Mouse (Mus musculus): ENCODE data around the gene Gusb.

DNA sequence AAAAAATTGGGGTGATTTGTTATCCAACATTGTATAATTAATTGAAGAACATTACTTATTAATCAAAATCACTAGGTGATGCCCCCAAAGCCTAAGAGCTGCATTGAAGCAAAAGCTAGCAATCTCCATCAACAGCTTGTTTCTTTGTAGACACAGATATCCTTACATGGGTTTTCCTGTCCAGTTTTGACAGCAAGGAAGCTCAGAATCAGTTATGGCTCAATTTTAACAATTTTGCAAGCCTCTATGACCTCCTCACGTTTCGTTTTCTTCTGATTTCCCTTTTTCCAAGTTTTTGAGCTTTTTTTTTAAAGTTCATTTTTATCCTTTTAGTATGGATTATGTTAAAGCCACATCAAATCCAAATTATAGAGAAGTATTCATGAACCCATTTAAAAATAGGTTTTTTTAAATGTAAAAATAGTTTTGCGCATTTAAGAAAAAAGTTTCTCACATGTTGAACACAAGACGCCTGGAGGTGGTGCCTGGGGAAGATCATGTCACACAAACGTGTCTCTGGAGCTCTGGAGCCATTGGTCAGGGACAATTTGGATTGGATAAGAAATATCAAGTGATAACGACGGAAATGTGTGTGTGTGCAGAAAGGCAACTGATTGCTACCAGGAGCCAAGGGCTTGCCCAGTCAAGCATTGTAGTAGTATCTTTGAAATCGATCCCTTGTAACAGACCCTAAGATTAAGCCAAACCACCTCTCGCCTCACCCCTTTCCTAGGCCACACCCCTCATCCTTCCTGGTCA lies 61.9 kb downstream of the Gusb start:
- TF ChIP-seq CTCF (IDR thresholded peaks at IDR 0.05; ENCODE audit: extremely low read depth, insufficient read depth, insufficient read length, insufficient replicate concordance) (no peak), POLR2A (IDR thresholded peaks at IDR 0.05; ENCODE audit: low read depth, low read length) (no peak)

Measured in spleen, adult 2 months (tissue).